Mouse (Mus musculus) liver, embryonic 14.5 days (tissue): ENCODE measurements at regions not wholly inside any gene's neighbourhood (a gene's known extent, or its start where the extent isn't known, plus 50 kb on each side); places are given as distances from the start of the nearest gene placed in this dataset.

Source experiments
- ATAC-seq: fragments of 200-750 bp; cut with Nextera tagmentation; 2 replicates; pipeline ENCODE4 v1.8.0; 2017; ENCODE audit warnings: moderate number of reproducible peaks, mild to moderate bottlenecking, moderate library complexity; ENCODE audit not compliant: insufficient read depth
- DNase-seq, 3 experiments: peaks; one replicate each; pipeline ENCODE4 v3.0.0-alpha.2; 2012 to 2013; ENCODE audit warnings: low read depth in 3 of 3, low spot score in 3 of 3
- H3K27ac ChIP-seq: fragments of 300-500 bp; sonication (generic); 2 replicates; pipeline ENCODE4 v1.5.1; 2014; ENCODE audit warnings: moderate library complexity, mild to moderate bottlenecking, control low read depth, inconsistent platforms
- H3K27me3 ChIP-seq: fragments of 300-500 bp; sonication (generic); 2 replicates; pipeline ENCODE4 v1.6.1; 2014; ENCODE audit warnings: mild to moderate bottlenecking, low read length, moderate library complexity; ENCODE audit not compliant: control insufficient read depth, insufficient read depth
- H3K36me3 ChIP-seq: fragments of 300-500 bp; sonication (generic); replicated peaks from 2 replicates; pipeline ENCODE4 v1.6.1; 2014; ENCODE audit warnings: low read depth; ENCODE audit not compliant: control insufficient read depth, insufficient read depth
- H3K4me1 ChIP-seq, 2 experiments: fragments of 200-500 bp in 1 of 2; fragments of 300-500 bp in 1 of 2; sonication (generic) in 1 of 2; replicated peaks; 2 replicates each; pipeline ENCODE4 v1.6.1; 2012 to 2014; ENCODE audit warnings: antibody characterized with exemption in 1 of 2, inconsistent platforms in 1 of 2, low read length in 1 of 2; ENCODE audit not compliant: control insufficient read depth in 2 of 2, insufficient read depth in 2 of 2
- H3K4me2 ChIP-seq: fragments of 300-500 bp; sonication (generic); 2 replicates; pipeline ENCODE4 v1.6.1; 2014; ENCODE audit warnings: low read depth, mild to moderate bottlenecking, control low read depth, moderate library complexity
- H3K4me3 ChIP-seq, 2 experiments: fragments of 200-500 bp in 1 of 2; fragments of 300-500 bp in 1 of 2; sonication (generic) in 1 of 2; 2 replicates each; pipeline ENCODE4 v1.5.1; 2012 to 2014; ENCODE audit warnings: low read depth in 2 of 2, low read length in 2 of 2, mild to moderate bottlenecking in 2 of 2, control low read depth in 1 of 2, inconsistent platforms in 1 of 2, moderate library complexity in 1 of 2; ENCODE audit not compliant: insufficient read depth in 1 of 2
- H3K9ac ChIP-seq: fragments of 300-500 bp; sonication (generic); replicated peaks from 2 replicates; pipeline ENCODE4 v1.6.1; 2014; ENCODE audit warnings: mild to moderate bottlenecking, control low read depth, moderate library complexity
- H3K9me3 ChIP-seq: fragments of 300-500 bp; sonication (generic); 2 replicates; pipeline ENCODE4 v1.6.1; 2016; ENCODE audit warnings: low read length, mixed read lengths; ENCODE audit not compliant: control insufficient read depth
- CTCF ChIP-seq: IDR thresholded peaks from 2 replicates; pipeline ENCODE4 v1.5.1; 2016; ENCODE audit warnings: antibody characterized with exemption, low read depth, control low read depth
- EP300 ChIP-seq: IDR thresholded peaks from 2 replicates; pipeline ENCODE4 v1.6.1; 2016; ENCODE audit warnings: antibody characterized with exemption, low read depth
- WGBS: fragments of 180-500 bp; shearing (Covaris S2); extraction: QIAGEN DNeasy Blood & Tissue Kit; methylation state at CpG from one replicate; pipeline ENCODE4 v1.1.7; 2014; ENCODE audit not compliant: insufficient replicate concordance; 5-methylcytosine and 5-hydroxymethylcytosine counted together

DNA sequence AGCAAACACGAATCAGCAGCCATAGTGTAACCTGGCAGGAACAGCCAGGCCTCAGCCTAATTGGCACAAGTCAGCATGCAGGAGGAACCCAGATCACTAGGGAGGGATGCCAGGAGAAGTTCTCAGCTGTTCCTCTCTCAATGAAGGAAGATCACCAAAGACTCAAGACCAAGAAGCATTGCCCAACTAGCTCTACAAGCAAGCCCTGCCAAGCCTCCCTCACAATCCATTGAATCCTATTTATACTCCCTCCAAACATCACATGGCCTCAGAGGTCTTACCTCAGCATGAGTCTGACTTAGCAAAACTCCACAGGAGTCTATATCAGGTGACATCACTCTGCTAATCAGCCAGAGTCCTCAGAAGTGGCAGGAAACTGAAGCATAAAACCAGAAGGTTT lies 135.1 kb downstream of the Rbm43 start:
- H3K27ac ChIP-seq: no peak overlapping the region
- no peak for DNase-seq
- ATAC-seq: no peak
- H3K4me2 ChIP-seq: no peak overlapping the region
- H3K4me3 ChIP-seq: no peak overlapping the region
- H3K27me3 ChIP-seq: no peaks in the 10 kb centered on the region
- 77% methylated on average over 1 of the region's 1 CpGs for WGBS
- no peaks in the 10 kb centered on the region for H3K36me3 ChIP-seq
- no peaks in the 10 kb centered on the region for H3K4me1 ChIP-seq
- H3K9ac ChIP-seq: no peak overlapping the region
- TF ChIP-seq EP300 (no peak), CTCF (no peak)
- H3K9me3 ChIP-seq: no peaks in the 10 kb centered on the region

DNA sequence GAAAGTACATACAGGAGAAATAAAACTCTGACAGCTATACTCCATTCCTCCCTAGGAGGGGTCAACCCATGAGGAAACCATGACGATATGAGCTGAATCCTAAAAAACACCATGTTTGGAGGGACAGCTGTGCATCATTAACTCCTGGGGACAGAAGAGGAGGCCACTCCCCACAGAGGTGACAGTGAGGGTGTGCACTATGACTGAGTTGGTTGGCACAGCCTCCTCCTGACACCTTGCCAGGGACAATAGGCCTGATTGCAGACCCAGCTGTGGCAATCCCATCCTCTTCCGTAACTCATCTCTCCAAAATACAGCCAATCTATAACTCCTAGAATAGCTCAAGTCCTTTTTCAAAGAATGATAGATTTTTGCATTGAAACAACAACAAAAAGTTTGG lies 112.0 kb downstream of the Rbm43 start:
- H3K36me3 ChIP-seq: no peaks in the 10 kb centered on the region
- no peaks in the 10 kb centered on the region for H3K27me3 ChIP-seq
- H3K9me3 ChIP-seq: no peaks in the 10 kb centered on the region
- H3K9ac ChIP-seq: no peak overlapping the region
- no peak for DNase-seq
- no peak overlapping the region for H3K4me2 ChIP-seq
- H3K4me1 ChIP-seq: no peaks in the 10 kb centered on the region
- H3K27ac ChIP-seq: no peak overlapping the region
- ATAC-seq: no peak
- H3K4me3 ChIP-seq: no peak overlapping the region
- TF ChIP-seq CTCF (no peak), EP300 (no peak)
- 62% methylated on average over 2 of the region's 2 CpGs for WGBS

DNA sequence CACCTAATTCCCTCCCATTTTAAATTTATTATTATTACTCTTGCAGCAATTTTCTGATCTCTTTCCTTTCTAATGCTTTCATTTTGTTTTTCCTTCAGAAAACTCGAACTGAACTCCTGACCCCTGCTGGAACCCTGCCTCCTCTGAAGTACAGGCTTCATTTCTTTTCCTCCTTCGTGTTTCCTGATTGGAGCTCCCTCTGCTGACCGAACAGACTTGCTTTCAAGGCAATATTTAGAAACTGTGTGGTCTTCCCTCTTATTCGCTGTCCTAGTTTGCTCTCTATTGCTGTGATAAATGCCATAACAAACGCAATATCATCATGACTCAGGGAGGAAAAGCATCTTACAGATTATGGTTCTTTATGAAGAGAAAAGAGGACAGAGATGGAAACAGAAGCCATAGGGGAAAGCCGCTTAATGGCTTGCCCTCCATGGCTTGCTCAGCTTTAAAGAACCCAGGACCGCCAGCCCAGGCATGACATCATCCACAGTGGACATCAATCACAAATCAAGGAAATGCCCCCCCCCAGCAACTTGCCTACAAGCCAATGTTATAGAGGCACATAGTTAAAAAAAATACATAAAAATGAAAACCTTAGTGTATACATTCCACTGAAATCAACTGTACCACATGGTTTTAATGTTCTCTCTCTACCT lies 104.5 kb downstream of the Rbm43 start:
- no peak overlapping the region for H3K27ac ChIP-seq
- H3K36me3 ChIP-seq: no peaks in the 10 kb centered on the region
- H3K4me2 ChIP-seq: no peak overlapping the region
- H3K4me3 ChIP-seq: no peak overlapping the region
- WGBS: 30% methylated on average over 7 of the region's 7 CpGs
- H3K9me3 ChIP-seq: no peaks in the 10 kb centered on the region
- DNase-seq: peak in 1 of 3 experiments; percentile 2
- H3K27me3 ChIP-seq: no peaks in the 10 kb centered on the region
- no peaks in the 10 kb centered on the region for H3K4me1 ChIP-seq
- H3K9ac ChIP-seq: no peak overlapping the region
- ATAC-seq: no peak
- peak; percentile 44; the same call in 1 of the 2 replicates for TF ChIP-seq CTCF
- TF ChIP-seq EP300: no peak

DNA sequence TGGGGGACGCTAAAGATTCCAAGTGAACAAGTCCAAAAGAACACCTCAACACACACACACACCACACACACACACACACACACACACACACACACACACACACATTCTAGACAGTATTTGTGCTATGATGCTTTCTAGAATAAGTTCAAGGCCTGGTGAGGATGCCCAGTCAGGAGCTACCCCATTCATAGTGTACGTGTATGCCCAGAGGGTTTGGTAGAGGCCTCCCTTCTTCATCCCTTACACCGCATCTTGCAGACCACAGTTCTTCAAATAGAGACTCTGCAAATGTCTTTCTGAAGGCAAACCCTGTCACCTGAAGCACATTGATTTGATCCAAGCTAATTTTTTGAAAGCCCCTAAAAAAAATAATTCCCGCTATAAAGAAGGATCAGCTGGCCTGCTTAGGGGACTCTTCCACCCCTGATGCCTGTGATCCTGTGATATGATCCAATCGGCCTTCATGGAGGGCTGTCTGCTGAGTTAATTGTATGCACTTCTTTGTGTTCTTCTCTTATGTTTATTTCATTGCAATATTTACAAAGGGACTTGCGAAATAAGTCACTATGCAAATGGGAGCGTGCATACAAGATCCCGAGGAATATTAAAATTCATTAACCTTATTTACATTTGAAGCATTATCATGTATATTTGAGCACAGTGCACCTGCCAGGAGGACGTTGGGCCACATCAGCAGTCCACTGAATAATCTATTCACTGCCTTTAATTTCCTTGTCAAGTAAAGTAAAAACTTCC lies 103.8 kb downstream of the Rbm43 start:
- no peaks in the 10 kb centered on the region for H3K27me3 ChIP-seq
- no peaks in the 10 kb centered on the region for H3K9me3 ChIP-seq
- WGBS: 66% methylated on average over 9 of the region's 9 CpGs
- no peak overlapping the region for H3K27ac ChIP-seq
- no peak overlapping the region for H3K4me2 ChIP-seq
- no peak overlapping the region for H3K4me3 ChIP-seq
- no peak for ATAC-seq
- H3K9ac ChIP-seq: no peak overlapping the region
- DNase-seq: no peak
- H3K36me3 ChIP-seq: no peaks in the 10 kb centered on the region
- H3K4me1 ChIP-seq: no peaks in the 10 kb centered on the region
- no peak for TF ChIP-seq CTCF
- TF ChIP-seq EP300: no peak

DNA sequence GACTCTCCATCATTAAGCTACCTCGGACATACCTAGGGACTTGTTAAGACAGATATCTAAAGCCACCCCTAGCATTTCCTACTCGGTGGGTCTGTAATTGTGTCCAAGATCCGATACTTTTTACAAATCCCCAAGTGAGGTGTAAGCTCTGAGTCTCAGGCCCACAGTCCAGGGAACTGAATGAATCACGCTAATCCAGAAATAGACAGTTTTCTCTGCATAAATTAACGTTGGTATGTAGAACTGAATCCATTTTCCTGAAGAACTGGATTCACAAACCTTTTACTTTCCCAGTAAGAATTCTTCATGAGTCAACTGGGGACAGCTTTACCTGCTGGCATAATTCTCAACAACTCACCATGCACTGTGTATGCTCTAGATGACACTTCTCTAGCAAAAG lies 97.1 kb downstream of the Rbm43 start:
- no peak overlapping the region for H3K27ac ChIP-seq
- no peak overlapping the region for H3K4me2 ChIP-seq
- H3K36me3 ChIP-seq: no peaks in the 10 kb centered on the region
- no peaks in the 10 kb centered on the region for H3K9me3 ChIP-seq
- H3K27me3 ChIP-seq: no peaks in the 10 kb centered on the region
- no peak overlapping the region for H3K4me3 ChIP-seq
- H3K9ac ChIP-seq: no peak overlapping the region
- no peak for ATAC-seq
- DNase-seq: no peak
- H3K4me1 ChIP-seq: no peaks in the 10 kb centered on the region
- no peak for TF ChIP-seq EP300
- no peak for TF ChIP-seq CTCF
- WGBS: 62% methylated on average over 5 of the region's 5 CpGs
